Mouse (Mus musculus) embryonic fibroblast, embryonic 13.5 days (primary cell): Measurements from ENCODE around the gene Ndrg4.

ENCODE experiments used
- CTCF ChIP-seq: IDR thresholded peaks from 2 replicates; pipeline ENCODE4 v1.5.1; 2011; ENCODE audit warnings: mild to moderate bottlenecking, control low read depth, low read length, moderate library complexity, borderline replicate concordance; ENCODE audit not compliant: insufficient read depth
- POLR2A ChIP-seq: IDR thresholded peaks from 2 replicates; pipeline ENCODE4 v1.6.1; 2011; ENCODE audit warnings: low read depth, mild to moderate bottlenecking, control low read depth, low read length, moderate library complexity

- TF ChIP-seq POLR2A: no peak
- no peak for TF ChIP-seq CTCF
Measured at GRCm38 (mm10) chr8:95657523-95657922, 19.3 kb upstream of the Ndrg4 start.
